Mouse (Mus musculus) bone marrow, adult 2 months (tissue): ENCODE results near the gene Scap.

Source experiments
- CTCF ChIP-seq: fragments of 200-500 bp; IDR thresholded peaks from 2 replicates; pipeline ENCODE4 v1.5.1; 2011; ENCODE audit warnings: low read length, control low read depth; ENCODE audit not compliant: control insufficient read depth, insufficient read depth
- POLR2A ChIP-seq: fragments of 200-500 bp; IDR thresholded peaks from 2 replicates; pipeline ENCODE4 v1.6.1; 2011; ENCODE audit warnings: low read depth, mild to moderate bottlenecking, control low read depth, low read length, borderline replicate concordance; ENCODE audit not compliant: control insufficient read depth

DNA sequence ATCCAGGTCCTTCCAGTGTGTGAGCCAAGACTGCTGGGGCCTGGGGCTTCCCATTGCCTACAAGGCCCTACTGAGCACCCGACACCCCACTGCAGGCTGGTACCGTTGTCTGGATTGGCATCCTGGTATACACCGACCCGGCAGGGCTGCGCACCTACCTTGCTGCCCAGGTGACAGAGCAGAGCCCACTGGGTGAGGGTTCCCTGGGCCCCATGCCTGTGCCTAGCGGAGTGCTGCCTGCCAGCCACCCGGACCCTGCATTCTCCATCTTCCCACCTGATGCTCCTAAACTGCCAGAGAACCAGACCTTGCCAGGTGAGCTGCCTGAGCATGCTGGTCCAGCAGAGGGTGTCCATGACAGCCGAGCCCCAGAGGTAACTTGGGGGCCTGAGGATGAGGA is 46.3 kb downstream of the Scap start:
- TF ChIP-seq CTCF: no peak
- no peak for TF ChIP-seq POLR2A
